Mouse (Mus musculus): ENCODE results near the gene A630076J17Rik. TPM values are rescaled to one million over a fixed set of nuclear protein-coding genes. Genes with fewer than 3 reads are reported as not detected.

The A630076J17Rik gene
- total and polyA plus RNA-seq, 3 experiments: not detected

DNA sequence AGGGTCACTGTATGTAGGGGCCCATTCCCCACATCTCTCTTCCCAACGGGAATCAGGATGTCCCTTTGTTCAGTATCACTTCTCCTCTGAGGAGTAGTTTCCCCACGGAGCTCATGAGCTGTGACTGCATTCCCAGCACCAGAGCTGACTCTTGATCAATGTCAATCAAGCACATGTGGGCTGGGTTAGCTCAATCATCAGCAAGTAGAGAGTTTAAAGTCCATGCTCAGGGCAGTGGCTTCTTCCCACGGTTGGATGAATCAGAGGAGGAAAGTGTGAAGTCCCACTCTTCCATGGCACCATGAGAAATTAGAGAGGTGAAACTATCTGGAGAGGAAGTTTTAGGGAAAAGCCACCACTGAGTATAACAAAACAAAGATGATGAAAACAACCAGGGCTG is 18.6 kb downstream of the A630076J17Rik start:
- H3K4me3 ChIP-seq (ENCODE audit: low read depth, low read length): no peak overlapping the region
- no peaks in the 10 kb centered on the region for H3K9me3 ChIP-seq (replicated peaks)
- TF ChIP-seq CTCF (IDR thresholded peaks at IDR 0.05; ENCODE audit: low read depth, low read length): no peak
- TF ChIP-seq POLR2AphosphoS5 (IDR thresholded peaks at IDR 0.05; ENCODE audit: insufficient replicate concordance, low read depth, low read length): no peak
- TF ChIP-seq TAL1 (conservative IDR thresholded peaks at IDR 0.05; ENCODE audit: low read depth, low read length): no peak
- no peak for TF ChIP-seq GATA1 (IDR thresholded peaks at IDR 0.05; ENCODE audit: borderline replicate concordance, low read length)
- no peak for TF ChIP-seq GATA2 (IDR thresholded peaks at IDR 0.05; ENCODE audit: borderline replicate concordance, low read depth, low read length)
- DNase-seq (ENCODE audit: low spot score): no peak
- H3K4me1 ChIP-seq (ENCODE audit: insufficient read depth, low read depth, low read length): no peaks in the 10 kb centered on the region
- peaks cover 50% of the 10 kb centered on the region for H3K27me3 ChIP-seq (ENCODE audit: insufficient read depth, low read length)
- ATAC-seq (ENCODE audit: extremely low read depth, insufficient number of reproducible peaks, low FRiP score, poor library complexity, severe bottlenecking): no peak
- H3K36me3 ChIP-seq (replicated peaks): no peaks in the 10 kb centered on the region

DNA sequence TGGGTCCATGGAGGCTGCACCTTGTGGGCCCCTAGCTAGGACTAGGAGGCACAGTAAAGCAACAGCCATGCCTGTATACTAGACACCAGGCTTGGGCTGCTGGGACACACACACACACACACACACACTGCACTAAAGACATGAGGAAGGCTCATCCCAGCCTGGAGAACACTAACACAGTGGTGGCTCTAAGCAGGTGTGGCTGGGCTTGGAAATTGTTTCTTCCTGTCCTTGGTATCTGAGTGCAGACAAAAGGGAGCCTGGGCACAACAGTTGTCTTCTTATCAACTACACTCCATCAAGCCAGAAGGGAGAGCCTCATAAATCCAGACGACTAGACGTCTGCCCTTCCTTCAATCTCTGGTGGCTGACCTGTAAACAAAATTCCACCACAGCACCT is 19.9 kb downstream of the A630076J17Rik start:
- Histone ChIP-seq H3K4me3 (ENCODE audit: low read depth, low read length) (no peak overlapping the region), H3K27me3 (ENCODE audit: insufficient read depth, low read length) (peaks cover 38% of the 10 kb centered on the region), H3K4me1 (ENCODE audit: insufficient read depth, low read depth, low read length) (no peaks in the 10 kb centered on the region), H3K36me3 (replicated peaks) (no peaks in the 10 kb centered on the region), H3K9me3 (replicated peaks) (no peaks in the 10 kb centered on the region)
- no peak for ATAC-seq (ENCODE audit: extremely low read depth, insufficient number of reproducible peaks, low FRiP score, poor library complexity, severe bottlenecking)
- no peak for DNase-seq (ENCODE audit: low spot score)
- TF ChIP-seq POLR2AphosphoS5 (IDR thresholded peaks at IDR 0.05; ENCODE audit: insufficient replicate concordance, low read depth, low read length) (no peak), GATA1 (IDR thresholded peaks at IDR 0.05; ENCODE audit: borderline replicate concordance, low read length) (no peak), GATA2 (IDR thresholded peaks at IDR 0.05; ENCODE audit: borderline replicate concordance, low read depth, low read length) (no peak), TAL1 (conservative IDR thresholded peaks at IDR 0.05; ENCODE audit: low read depth, low read length) (no peak), CTCF (IDR thresholded peaks at IDR 0.05; ENCODE audit: low read depth, low read length) (no peak)

DNA sequence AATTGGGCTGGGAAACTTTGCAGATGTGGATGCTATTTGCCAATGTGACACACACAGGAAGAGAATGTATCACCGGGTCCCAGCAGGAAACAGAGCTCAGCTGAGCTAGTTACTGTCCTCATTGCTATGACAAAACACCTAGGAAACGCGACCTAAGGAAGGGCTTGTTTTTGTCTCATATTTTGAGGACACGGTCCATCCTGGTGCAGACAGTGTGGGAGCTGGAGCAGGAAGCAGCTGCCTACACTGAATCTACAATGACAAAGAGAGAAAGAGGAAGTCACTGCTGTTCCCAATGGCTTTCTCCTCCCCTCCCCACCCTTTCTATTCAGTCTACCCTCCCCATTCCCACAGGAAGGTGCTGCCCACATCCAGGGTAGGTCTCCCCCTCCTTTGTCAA is 21.6 kb downstream of the A630076J17Rik start:
- H3K4me1 ChIP-seq (ENCODE audit: insufficient read depth, low read depth, low read length): no peaks in the 10 kb centered on the region
- DNase-seq (ENCODE audit: low spot score) (no peak), ATAC-seq (ENCODE audit: extremely low read depth, insufficient number of reproducible peaks, low FRiP score, poor library complexity, severe bottlenecking) (no peak)
- peaks cover 35% of the 10 kb centered on the region for H3K27me3 ChIP-seq (ENCODE audit: insufficient read depth, low read length)
- H3K9me3 ChIP-seq (replicated peaks): no peaks in the 10 kb centered on the region
- TF ChIP-seq POLR2AphosphoS5 (IDR thresholded peaks at IDR 0.05; ENCODE audit: insufficient replicate concordance, low read depth, low read length) (no peak), TAL1 (conservative IDR thresholded peaks at IDR 0.05; ENCODE audit: low read depth, low read length) (no peak), GATA2 (IDR thresholded peaks at IDR 0.05; ENCODE audit: borderline replicate concordance, low read depth, low read length) (no peak), GATA1 (IDR thresholded peaks at IDR 0.05; ENCODE audit: borderline replicate concordance, low read length) (no peak), CTCF (IDR thresholded peaks at IDR 0.05; ENCODE audit: low read depth, low read length) (no peak)
- no peak overlapping the region for H3K4me3 ChIP-seq (ENCODE audit: low read depth, low read length)
- no peaks in the 10 kb centered on the region for H3K36me3 ChIP-seq (replicated peaks)

- Histone ChIP-seq H3K4me3 (ENCODE audit: low read depth, low read length) (no peak overlapping the region), H3K36me3 (replicated peaks) (no peaks in the 10 kb centered on the region), H3K9me3 (replicated peaks) (no peaks in the 10 kb centered on the region), H3K27me3 (ENCODE audit: insufficient read depth, low read length) (peaks cover 23% of the 10 kb centered on the region), H3K4me1 (ENCODE audit: insufficient read depth, low read depth, low read length) (no peaks in the 10 kb centered on the region)
- no peak for TF ChIP-seq CTCF (IDR thresholded peaks at IDR 0.05; ENCODE audit: low read depth, low read length)
- TF ChIP-seq POLR2AphosphoS5 (IDR thresholded peaks at IDR 0.05; ENCODE audit: insufficient replicate concordance, low read depth, low read length): no peak
- TF ChIP-seq GATA1 (IDR thresholded peaks at IDR 0.05; ENCODE audit: borderline replicate concordance, low read length): no peak
- TF ChIP-seq TAL1 (conservative IDR thresholded peaks at IDR 0.05; ENCODE audit: low read depth, low read length): no peak
- TF ChIP-seq GATA2 (IDR thresholded peaks at IDR 0.05; ENCODE audit: borderline replicate concordance, low read depth, low read length): no peak
- DNase-seq (ENCODE audit: low spot score): no peak
- ATAC-seq (ENCODE audit: extremely low read depth, insufficient number of reproducible peaks, low FRiP score, poor library complexity, severe bottlenecking): no peak
Measured at GRCm38 (mm10) chr3:107253925-107254324, 23.5 kb downstream of the A630076J17Rik start.

GRCm38 (mm10) chr3:107255992-107256391 is 25.6 kb downstream of the A630076J17Rik start:
- peaks cover 21% of the 10 kb centered on the region for H3K27me3 ChIP-seq (ENCODE audit: insufficient read depth, low read length)
- no peak for DNase-seq (ENCODE audit: low spot score)
- H3K4me1 ChIP-seq (ENCODE audit: insufficient read depth, low read depth, low read length): no peaks in the 10 kb centered on the region
- H3K36me3 ChIP-seq (replicated peaks): no peaks in the 10 kb centered on the region
- no peaks in the 10 kb centered on the region for H3K9me3 ChIP-seq (replicated peaks)
- H3K4me3 ChIP-seq (ENCODE audit: low read depth, low read length): no peak overlapping the region
- no peak for ATAC-seq (ENCODE audit: extremely low read depth, insufficient number of reproducible peaks, low FRiP score, poor library complexity, severe bottlenecking)
- no peak for TF ChIP-seq CTCF (IDR thresholded peaks at IDR 0.05; ENCODE audit: low read depth, low read length)
- no peak for TF ChIP-seq POLR2AphosphoS5 (IDR thresholded peaks at IDR 0.05; ENCODE audit: insufficient replicate concordance, low read depth, low read length)
- no peak for TF ChIP-seq GATA1 (IDR thresholded peaks at IDR 0.05; ENCODE audit: borderline replicate concordance, low read length)
- TF ChIP-seq TAL1 (conservative IDR thresholded peaks at IDR 0.05; ENCODE audit: low read depth, low read length): no peak
- no peak for TF ChIP-seq GATA2 (IDR thresholded peaks at IDR 0.05; ENCODE audit: borderline replicate concordance, low read depth, low read length)

GRCm38 (mm10) chr3:107256724-107257123 is 26.3 kb downstream of the A630076J17Rik start:
- no peak for DNase-seq (ENCODE audit: low spot score)
- Histone ChIP-seq H3K4me1 (ENCODE audit: insufficient read depth, low read depth, low read length) (no peaks in the 10 kb centered on the region), H3K9me3 (replicated peaks) (no peaks in the 10 kb centered on the region), H3K4me3 (ENCODE audit: low read depth, low read length) (no peak overlapping the region), H3K36me3 (replicated peaks) (no peaks in the 10 kb centered on the region), H3K27me3 (ENCODE audit: insufficient read depth, low read length) (peaks cover 22% of the 10 kb centered on the region)
- no peak for TF ChIP-seq GATA1 (IDR thresholded peaks at IDR 0.05; ENCODE audit: borderline replicate concordance, low read length)
- no peak for TF ChIP-seq TAL1 (conservative IDR thresholded peaks at IDR 0.05; ENCODE audit: low read depth, low read length)
- no peak for TF ChIP-seq CTCF (IDR thresholded peaks at IDR 0.05; ENCODE audit: low read depth, low read length)
- no peak for TF ChIP-seq POLR2AphosphoS5 (IDR thresholded peaks at IDR 0.05; ENCODE audit: insufficient replicate concordance, low read depth, low read length)
- no peak for TF ChIP-seq GATA2 (IDR thresholded peaks at IDR 0.05; ENCODE audit: borderline replicate concordance, low read depth, low read length)
- ATAC-seq (ENCODE audit: extremely low read depth, insufficient number of reproducible peaks, low FRiP score, poor library complexity, severe bottlenecking): no peak
